Mouse (Mus musculus) heart, embryonic 14.5 days (tissue): ENCODE results near the gene Fads3. TPM values are rescaled to one million over a fixed set of nuclear protein-coding genes. Genes with fewer than 3 reads are reported as not detected.

ENCODE experiments used
- ATAC-seq: fragments of 200-750 bp; cut with Nextera tagmentation; 2 replicates; pipeline ENCODE4 v1.8.0; 2017; ENCODE audit warnings: low read depth, moderate TSS enrichment; ENCODE audit not compliant: insufficient number of reproducible peaks, insufficient read depth, low FRiP score
- H3K27ac ChIP-seq, 2 experiments: fragments of 200-500 bp in 1 of 2; fragments of 300-500 bp in 1 of 2; sonication (generic) in 1 of 2; replicated peaks in 1 of 2; 2 replicates each; pipeline ENCODE4 v1.5.1; 2012 to 2014; ENCODE audit warnings: low read depth in 2 of 2, low read length in 2 of 2, control low read depth in 1 of 2, mild to moderate bottlenecking in 1 of 2, mixed read lengths in 1 of 2; ENCODE audit not compliant: control insufficient read depth in 1 of 2, insufficient read depth in 1 of 2
- H3K27me3 ChIP-seq: fragments of 300-500 bp; sonication (generic); 2 replicates; pipeline ENCODE4 v1.6.1; 2014; ENCODE audit warnings: mild to moderate bottlenecking, low read length, control low read depth; ENCODE audit not compliant: control insufficient read depth, insufficient read depth
- H3K36me3 ChIP-seq: fragments of 300-500 bp; sonication (generic); 2 replicates; pipeline ENCODE4 v1.6.1; 2014; ENCODE audit warnings: mild to moderate bottlenecking, control low read depth, low read length, mixed read lengths; ENCODE audit not compliant: control insufficient read depth, insufficient read depth
- H3K4me1 ChIP-seq, 2 experiments: fragments of 200-500 bp in 1 of 2; fragments of 300-500 bp in 1 of 2; sonication (generic) in 1 of 2; 2 replicates each; pipeline ENCODE4 v1.6.1; 2012 to 2014; ENCODE audit warnings: low read length in 2 of 2, control low read depth in 1 of 2, mixed read lengths in 1 of 2; ENCODE audit not compliant: control insufficient read depth in 2 of 2, insufficient read depth in 2 of 2
- H3K4me2 ChIP-seq: fragments of 300-500 bp; sonication (generic); 2 replicates; pipeline ENCODE4 v1.6.1; 2014; ENCODE audit warnings: mild to moderate bottlenecking, low read length
- H3K4me3 ChIP-seq, 2 experiments: fragments of 200-500 bp in 1 of 2; fragments of 300-500 bp in 1 of 2; sonication (generic) in 1 of 2; 2 replicates each; pipeline ENCODE4 v1.5.1; 2012 to 2014; ENCODE audit warnings: low read length in 2 of 2, mild to moderate bottlenecking in 2 of 2, control low read depth in 1 of 2, low read depth in 1 of 2, moderate library complexity in 1 of 2; ENCODE audit not compliant: control insufficient read depth in 1 of 2, insufficient read depth in 1 of 2
- H3K9ac ChIP-seq: fragments of 300-500 bp; sonication (generic); 2 replicates; pipeline ENCODE4 v1.6.1; 2014; ENCODE audit warnings: mild to moderate bottlenecking, low read length
- H3K9me3 ChIP-seq: fragments of 300-500 bp; sonication (generic); 2 replicates; pipeline ENCODE4 v1.6.1; 2016; ENCODE audit warnings: low read length, control low read depth; ENCODE audit not compliant: control insufficient read depth
- WGBS: fragments of 180-500 bp; shearing (Covaris S2); extraction: QIAGEN DNeasy Blood & Tissue Kit; methylation state at CpG from one replicate; pipeline ENCODE4 v1.1.7; 2014; 5-methylcytosine and 5-hydroxymethylcytosine counted together
- polyA plus RNA-seq: library from polyadenylated mRNA; unstranded; fragments of >200 nt; fragmentation: Nextera tagmentation; extraction: Ambion mirVana; gene quantifications from 2 replicates; pipeline ENCODE4 v1.2.1, GENCODE M21; 2014

Gene Fads3
- polyA plus RNA-seq, 1 experiment from 2014 or later, result 32.5 TPM

- H3K4me3 ChIP-seq, result no peak overlapping the region
- no peak overlapping the region for H3K27ac ChIP-seq
- ATAC-seq, result no peak
- H3K9me3 ChIP-seq, result no peaks in the 10 kb centered on the region
- H3K4me1 ChIP-seq, result peaks cover 3 to 19% of the 10 kb centered on the region in 2 experiments
- 94% methylated on average over 10 of the region's 10 CpGs for WGBS
- H3K9ac ChIP-seq, result no peak overlapping the region
- no peaks in the 10 kb centered on the region for H3K27me3 ChIP-seq
- H3K4me2 ChIP-seq, result no peak overlapping the region
- H3K36me3 ChIP-seq, result peaks cover 73% of the 10 kb centered on the region
These were observed 12.4 kb downstream of the Fads3 start for GRCm38 (mm10) chr19:10053692-10054260.

DNA sequence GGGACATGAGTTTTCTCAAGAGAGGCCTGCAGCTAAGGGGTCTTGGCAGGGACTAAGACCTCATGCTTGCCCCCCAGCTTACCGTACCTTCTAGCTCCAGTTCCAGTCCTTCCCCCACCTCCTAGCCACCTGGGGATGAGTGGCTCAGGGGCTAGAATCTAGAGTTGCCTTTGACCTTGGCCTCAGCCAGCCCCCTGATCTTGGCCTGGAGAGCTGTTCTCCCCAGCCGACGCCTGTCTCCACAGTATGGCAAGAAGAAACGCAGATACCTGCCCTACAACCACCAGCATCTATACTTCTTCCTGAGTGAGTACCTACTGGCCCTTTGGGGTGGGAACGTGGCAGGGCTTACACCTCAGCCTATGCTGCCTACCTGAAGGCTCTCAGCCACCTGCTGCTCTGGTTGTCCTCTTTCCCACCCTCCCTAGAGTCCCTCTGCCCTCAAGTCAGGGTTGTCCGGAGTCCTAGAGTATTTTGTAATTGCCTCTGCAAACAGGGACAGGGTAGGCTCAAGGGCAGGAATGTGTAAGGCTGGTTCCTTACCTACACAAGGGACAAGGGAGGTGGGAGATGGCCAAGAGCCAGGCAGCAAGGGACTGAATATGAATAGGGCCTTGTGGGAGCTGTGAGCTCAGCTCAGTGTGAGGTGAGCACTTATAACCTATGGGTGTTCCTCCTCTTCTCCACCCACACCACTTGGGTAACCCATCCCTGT is 13.1 kb downstream of the Fads3 start:
- no peak overlapping the region for H3K27ac ChIP-seq
- no peak overlapping the region for H3K4me2 ChIP-seq
- H3K9ac ChIP-seq, result no peak overlapping the region
- 84% methylated on average over 6 of the region's 6 CpGs for whole genome bisulfite sequencing
- H3K36me3 ChIP-seq, result peaks cover 81% of the 10 kb centered on the region
- H3K27me3 ChIP-seq, result no peaks in the 10 kb centered on the region
- no peaks in the 10 kb centered on the region for H3K9me3 ChIP-seq
- no peak for ATAC-seq
- no peak overlapping the region for H3K4me3 ChIP-seq
- peaks cover 2 to 12% of the 10 kb centered on the region in 2 experiments for H3K4me1 ChIP-seq

DNA sequence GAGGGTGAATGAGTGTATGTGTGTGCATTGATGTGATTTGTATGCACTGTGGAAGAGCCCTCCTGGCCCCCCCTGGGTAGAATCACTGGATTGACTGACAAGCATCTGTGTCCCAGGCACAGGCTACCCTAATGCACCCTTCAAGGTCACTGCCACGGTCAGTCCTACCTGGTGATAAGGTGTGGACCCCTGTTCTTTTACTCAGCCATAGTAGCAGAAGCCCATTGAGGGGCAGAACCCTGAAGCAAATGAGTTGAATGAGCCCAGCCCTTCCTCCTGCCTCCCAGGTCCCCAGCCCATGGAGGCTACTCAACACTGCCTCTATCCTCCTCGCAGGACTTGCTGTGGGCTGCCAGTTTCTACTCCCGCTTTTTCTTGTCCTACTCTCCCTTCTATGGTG is 13.9 kb downstream of the Fads3 start:
- no peak overlapping the region for H3K27ac ChIP-seq
- H3K4me1 ChIP-seq, result peaks cover 0 to 12% of the 10 kb centered on the region in 2 experiments; a peak in 3 of 4 replicates
- H3K4me2 ChIP-seq, result no peak overlapping the region
- ATAC-seq, result 0 out of 2 replicates have a peak, but pooled peaks have one; percentile 1
- no peak overlapping the region for H3K9ac ChIP-seq
- H3K4me3 ChIP-seq, result no peak overlapping the region
- peaks cover 86% of the 10 kb centered on the region for H3K36me3 ChIP-seq
- H3K9me3 ChIP-seq, result no peaks in the 10 kb centered on the region
- no peaks in the 10 kb centered on the region for H3K27me3 ChIP-seq
- WGBS, result 71% methylated on average over 3 of the region's 3 CpGs

GRCm38 (mm10) chr19:10055783-10056660 is 14.7 kb downstream of the Fads3 start:
- WGBS, result 86% methylated on average over 21 of the region's 22 CpGs
- Histone ChIP-seq H3K4me3 (no peak overlapping the region), H3K4me2 (no peak overlapping the region), H3K27ac (no peak overlapping the region), H3K27me3 (no peaks in the 10 kb centered on the region), H3K4me1 (peaks cover 0 to 8% of the 10 kb centered on the region in 2 experiments; a peak in 3 of 4 replicates), H3K9me3 (no peaks in the 10 kb centered on the region), H3K36me3 (peaks cover 90% of the 10 kb centered on the region), H3K9ac (no peak overlapping the region)
- ATAC-seq, result no peak

GRCm38 (mm10) chr19:10056686-10057085 is 15.3 kb downstream of the Fads3 start:
- Histone ChIP-seq H3K27ac (no peak overlapping the region), H3K27me3 (no peaks in the 10 kb centered on the region), H3K36me3 (peaks cover 95% of the 10 kb centered on the region), H3K4me3 (no peak overlapping the region), H3K9me3 (no peaks in the 10 kb centered on the region), H3K9ac (no peak overlapping the region), H3K4me1 (peaks cover 0 to 8% of the 10 kb centered on the region in 2 experiments; a peak in 3 of 4 replicates), H3K4me2 (no peak overlapping the region)
- 86% methylated on average over 3 of the region's 3 CpGs for WGBS
- no peak for ATAC-seq

DNA sequence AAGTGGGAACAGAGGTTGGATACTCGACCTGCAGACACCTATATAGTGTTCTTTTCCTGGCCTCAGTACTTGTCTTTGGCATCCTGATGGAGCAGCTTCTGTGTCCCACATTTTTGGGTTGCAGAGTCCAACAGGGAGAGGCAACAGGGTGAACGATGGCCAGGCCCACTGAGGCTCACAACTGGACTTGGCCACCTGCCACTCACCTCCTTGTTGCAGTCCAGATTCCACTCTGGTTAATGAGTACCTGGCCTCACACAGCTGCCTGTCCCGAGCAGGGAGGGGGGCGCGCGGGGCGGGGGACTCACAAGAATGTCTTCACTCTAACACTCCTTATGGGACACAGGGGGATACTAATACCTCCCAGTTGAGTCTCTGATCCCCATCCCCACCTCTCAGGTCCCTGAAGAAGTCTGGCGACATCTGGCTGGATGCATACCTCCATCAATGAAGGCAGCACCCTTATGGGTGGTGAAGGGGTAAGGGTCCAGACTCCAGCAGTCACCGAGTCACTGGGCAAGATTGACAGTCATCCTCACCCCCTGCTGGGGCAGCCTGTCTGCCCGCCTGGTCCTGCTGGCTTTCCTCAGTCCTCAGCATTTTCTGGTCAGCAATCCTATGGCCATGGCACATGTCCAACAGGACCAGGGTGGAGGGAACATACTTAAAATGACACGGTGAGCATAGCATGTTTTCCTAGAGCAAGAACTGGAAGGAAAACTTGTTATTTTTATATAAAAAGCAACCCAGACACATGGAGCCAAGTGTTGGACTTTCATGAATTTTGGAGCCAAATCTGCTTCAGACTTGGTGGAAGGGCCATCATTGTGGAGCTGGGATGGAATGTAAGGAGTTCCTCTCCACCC is 16.4 kb downstream of the Fads3 start:
- H3K9ac ChIP-seq, result no peak overlapping the region
- H3K4me1 ChIP-seq, result peaks cover 0 to 8% of the 10 kb centered on the region in 2 experiments; a peak in 3 of 4 replicates
- H3K4me3 ChIP-seq, result no peak overlapping the region
- H3K27me3 ChIP-seq, result no peaks in the 10 kb centered on the region
- WGBS, result 60% methylated on average over 11 of the region's 11 CpGs
- no peak overlapping the region for H3K4me2 ChIP-seq
- H3K36me3 ChIP-seq, result peaks cover 95% of the 10 kb centered on the region
- no peak for ATAC-seq
- H3K9me3 ChIP-seq, result no peaks in the 10 kb centered on the region
- no peak overlapping the region for H3K27ac ChIP-seq

DNA sequence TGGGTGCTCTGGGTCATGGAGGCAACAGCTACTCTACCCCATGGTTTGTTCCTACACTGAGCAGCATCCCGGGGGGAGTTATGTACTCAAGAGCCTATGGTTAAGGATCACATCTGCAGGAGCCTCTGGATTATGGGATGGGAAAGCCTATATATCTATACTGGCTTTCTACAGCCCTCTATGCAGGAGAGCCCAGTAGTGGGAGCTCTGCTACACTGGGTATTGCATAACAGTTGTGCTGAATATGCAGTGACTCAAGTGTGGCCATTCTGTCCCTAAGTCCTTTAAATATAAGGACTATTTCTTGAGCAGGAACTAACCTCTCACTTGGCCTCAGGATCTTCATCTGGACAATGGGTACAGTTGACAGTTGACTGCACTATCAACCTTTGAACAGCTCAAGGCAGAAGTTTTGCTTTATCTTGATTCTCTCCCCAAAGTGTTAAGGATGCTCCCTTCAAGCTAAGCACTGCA is 17.0 kb downstream of the Fads3 start:
- H3K9ac ChIP-seq, result no peak overlapping the region
- no peaks in the 10 kb centered on the region for H3K27me3 ChIP-seq
- no peaks in the 10 kb centered on the region for H3K9me3 ChIP-seq
- H3K36me3 ChIP-seq, result peaks cover 92% of the 10 kb centered on the region
- H3K27ac ChIP-seq, result no peak overlapping the region
- no peak overlapping the region for H3K4me3 ChIP-seq
- ATAC-seq, result no peak
- H3K4me2 ChIP-seq, result no peak overlapping the region
- peaks cover 0 to 8% of the 10 kb centered on the region in 2 experiments; a peak in 3 of 4 replicates for H3K4me1 ChIP-seq
- WGBS, result 90% methylated on average over 1 of the region's 1 CpGs
